Mouse (Mus musculus) c-Kit-positive CD71-positive TER-119-negative erythroid progenitor cells, embryonic 14.5 days (primary cell): ENCODE results near the gene Elavl3.

Experiments
- DNase-seq: peaks from one replicate; pipeline ENCODE4 v3.0.0-alpha.2; 2013; ENCODE audit warnings: low read depth

Elavl3 gene

DNA sequence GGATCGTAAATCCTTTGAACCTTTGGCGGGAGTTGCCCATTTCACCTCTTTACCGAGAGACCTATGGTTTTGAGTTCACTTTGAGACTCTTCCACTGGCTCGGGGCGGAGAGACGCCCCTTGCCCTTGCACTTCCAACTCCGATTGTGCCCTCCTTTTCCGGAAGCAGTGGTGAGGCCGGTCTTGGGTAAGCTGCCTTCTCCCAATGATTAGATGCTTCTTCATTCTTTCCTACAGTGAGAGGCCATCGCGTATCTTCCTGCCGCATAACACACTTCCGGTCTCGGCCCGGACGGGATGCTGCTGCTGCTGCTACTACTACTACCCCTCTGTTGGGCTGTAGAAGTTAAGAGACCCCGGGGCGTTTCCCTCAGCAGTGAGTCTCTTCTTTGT lies 48.7 kb downstream of the Elavl3 start:
- DNase-seq, result peak; percentile 37

DNA sequence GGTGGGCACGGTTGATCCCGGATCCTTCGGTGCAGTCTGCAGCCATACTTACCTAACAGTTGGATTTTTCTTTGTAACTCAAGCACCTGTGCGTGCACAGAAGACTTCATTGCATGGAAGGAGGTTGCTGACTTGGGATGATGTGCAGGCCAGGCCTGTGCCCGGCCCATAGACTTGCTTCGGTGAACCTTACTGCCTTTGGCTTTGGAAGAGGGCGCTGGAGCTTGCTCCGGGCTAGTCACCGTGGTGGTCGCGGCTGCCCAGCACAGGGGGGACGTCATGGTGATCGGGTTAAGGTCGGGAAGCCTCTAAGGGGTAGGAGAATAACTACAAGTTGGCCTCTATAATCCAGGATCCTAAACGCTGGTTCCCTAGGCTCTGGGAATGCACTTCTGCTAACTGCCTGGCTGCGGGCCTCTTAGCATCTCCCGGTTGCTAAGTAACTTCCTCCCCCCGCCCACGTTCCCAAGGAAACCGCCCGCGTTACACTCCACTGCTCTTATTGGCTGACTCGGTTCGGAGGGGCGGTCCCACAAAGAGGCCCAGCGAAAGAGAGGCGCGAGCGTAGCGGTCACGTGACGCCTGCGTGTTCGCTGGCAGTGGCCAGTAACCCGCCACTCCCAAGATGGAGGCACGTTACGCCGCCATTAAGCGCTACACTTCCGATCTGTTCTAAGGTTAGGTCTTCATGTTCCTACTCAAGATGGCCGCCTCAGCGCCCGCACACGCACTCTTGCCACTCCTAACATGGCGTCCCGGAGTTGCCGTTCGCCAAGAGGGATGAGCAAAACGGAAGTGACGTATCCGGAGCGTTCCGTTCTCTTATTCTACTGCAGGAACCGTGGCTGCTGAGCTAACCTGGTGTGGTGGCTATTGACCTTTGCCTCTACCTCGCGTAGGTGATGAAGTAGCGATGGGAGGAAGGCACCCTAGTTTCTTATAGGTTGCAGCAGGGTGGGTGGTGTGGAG lies 49.3 kb downstream of the Elavl3 start, which contains the start of the genes Ccdc151 and Prkcsh:
Gene Ccdc151 (minus strand): TSS at position 441 of the 969 bp plus-strand sequence.
Gene Prkcsh (plus strand): TSS at position 613 of the 969 bp plus-strand sequence.
- peak; percentile 100 for DNase-seq

DNA sequence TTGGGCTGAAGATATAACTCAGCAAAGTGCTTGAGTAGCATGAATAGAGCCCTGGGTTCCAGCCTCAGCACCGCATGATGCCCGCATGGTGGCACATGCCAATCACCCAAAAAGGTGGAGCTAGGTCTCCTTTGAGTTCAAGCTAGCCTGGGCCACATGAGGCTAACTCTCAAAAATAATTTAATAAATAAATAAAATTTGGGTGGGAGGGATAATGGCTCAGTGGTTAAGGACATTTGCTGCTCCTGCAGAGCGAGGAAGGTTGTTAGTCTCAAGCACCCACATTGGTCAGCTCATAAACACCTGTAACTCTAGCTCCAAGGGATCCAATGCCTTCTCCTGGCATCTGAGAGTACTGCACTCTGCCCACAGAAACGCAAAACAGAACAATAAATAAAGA lies 50.2 kb downstream of the Elavl3 start:
- DNase-seq, result no peak

DNA sequence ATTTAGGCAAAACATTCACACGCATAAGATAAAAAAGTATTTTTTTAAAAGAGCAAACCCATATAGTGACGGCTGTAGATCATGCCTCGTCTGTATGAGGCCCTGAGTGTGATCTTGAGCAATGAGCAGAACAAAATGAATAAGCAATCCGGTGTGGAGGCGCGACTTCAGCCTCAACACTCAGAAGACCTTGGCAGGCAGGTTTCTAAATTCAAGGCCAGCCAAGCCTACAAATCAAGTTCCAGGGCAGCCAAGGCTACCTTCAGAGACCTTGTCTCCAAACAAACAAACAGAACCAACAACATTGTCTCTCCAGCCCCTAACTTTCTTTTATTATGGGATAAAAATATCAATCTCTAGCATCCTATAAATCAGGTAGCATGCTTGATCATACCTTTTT lies 51.5 kb downstream of the Elavl3 start:
- no peak for DNase-seq

DNA sequence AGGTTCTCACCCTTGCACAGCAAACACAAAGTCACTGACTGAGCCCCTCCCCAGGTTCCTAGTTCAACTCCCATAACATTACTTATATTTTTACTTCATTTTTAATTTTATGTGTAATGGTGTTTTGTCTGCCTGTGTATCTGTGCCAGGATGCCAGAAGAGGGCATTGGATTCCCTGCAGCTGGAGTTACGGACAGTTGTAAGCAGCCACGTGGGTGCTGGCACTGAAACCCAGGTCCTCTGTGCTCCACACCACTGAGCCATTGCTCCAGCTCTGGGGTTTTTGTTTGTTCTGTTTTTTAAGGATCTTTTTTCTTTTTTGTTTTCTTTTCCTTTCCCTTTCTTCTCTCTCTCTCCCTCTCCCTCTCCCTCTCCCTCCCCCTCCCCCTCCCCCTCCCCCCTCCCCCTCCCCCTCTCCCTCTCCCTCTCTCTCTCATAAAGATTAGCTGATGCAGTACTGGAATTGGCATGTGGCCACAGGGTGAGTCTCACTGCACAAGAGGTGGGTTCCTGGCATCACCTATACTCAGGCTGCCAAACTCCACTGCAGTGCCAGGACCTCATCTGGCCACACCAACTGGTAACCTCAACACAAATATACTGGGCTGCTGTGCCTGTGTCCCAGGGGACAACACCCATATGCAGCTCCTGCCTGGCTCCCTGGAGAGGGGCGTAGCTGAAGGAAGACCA lies 55.5 kb downstream of the Elavl3 start:
- no peak for DNase-seq

DNA sequence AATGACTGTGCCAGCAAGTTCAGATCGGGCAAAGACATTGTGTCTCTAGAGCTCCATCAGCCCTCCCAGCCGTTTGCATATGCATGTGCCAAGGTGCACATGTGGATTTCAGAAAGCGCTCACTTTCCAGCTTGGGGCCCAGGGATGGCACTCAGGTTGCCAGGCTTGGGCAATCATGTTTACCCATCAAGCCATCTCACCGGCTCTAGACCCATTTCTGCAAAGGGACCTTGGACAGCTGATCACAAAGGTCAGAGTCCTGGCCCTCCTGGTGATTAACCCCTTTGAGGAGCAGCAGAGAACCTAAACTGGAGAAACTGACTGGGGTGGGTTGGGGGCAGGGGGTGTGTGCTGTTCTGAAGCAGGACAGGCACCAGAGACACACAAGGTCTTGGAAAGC lies 59.6 kb downstream of the Elavl3 start:
- no peak for DNase-seq

DNA sequence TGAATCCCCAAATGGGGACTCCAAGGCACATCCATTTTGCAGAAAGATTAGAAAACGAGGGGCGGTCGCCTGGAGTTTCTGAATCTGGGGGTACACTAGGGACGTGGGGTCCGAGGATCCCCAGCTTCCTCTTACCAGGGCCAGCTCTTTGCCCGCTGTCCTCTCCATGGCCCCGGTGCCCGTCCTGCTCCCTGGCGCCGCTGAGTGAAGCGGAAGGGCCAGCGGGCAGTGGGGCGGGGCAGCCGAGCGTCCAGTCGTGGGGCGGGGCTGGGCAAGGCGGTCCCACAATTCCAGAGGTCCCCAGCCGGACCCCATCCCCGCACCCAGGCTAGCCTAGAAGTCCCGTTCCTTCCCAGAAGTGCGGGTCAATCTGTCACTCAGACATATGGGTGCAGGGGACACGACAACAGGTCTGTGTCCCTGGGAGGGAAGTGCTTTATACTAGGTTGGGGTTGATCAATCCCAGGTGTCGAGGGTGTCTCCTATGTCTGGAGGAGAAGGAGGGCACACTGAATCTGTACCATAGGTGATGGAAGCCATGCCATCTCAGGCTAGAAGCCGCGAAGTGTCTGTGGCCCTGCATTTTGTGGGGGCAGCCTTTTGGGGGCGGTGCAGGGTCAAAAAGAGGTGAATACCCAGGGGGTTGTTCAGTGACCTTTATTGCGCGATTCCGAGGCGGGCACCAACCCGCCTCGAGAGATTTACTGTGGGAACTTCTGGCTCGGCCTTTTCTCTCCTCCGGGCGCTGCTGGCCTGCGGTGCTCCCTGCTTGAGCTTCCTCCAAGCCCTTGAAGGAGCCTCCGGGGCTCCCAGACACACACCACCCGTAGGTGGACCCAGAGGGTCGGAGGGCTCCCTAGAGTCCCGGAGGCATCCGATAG lies 62.4 kb downstream of the Elavl3 start, which contains the start of gene Rgl3:
Gene Rgl3 (minus strand): TSS at position 217 of the 881 bp plus-strand sequence.
- no peak for DNase-seq

DNA sequence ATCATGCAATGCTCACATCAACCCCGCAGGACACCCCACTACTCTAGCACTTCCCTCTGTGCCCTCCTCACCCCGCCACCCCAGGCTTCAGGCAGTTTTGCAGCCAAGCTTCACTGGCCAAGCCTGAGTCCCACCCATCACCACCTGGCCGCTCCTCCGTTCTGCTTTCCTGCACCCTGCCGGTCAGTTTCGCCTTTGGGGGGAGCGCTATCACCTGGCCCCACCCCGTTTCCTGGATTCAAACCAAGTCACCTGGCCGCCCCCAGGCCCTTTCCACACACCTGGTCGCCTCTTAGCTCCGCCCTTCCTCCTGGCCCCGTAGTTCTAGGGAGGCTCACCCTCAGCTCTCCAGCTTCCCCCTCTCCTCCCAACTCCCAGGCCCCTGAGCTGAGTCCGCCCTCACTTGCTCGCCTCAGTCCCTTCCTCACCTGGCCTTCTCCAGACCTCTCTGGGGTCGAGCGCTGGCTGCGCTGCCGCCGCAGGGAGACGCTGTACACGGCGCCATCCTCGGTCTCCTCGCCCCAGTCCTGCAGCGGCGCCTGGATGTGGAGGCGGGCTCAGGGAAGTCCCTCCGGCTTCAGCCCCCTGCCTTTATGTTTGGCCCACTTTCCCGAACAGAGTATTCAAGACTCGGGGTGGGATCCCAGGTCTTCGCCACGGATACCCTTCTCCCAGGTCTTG lies 63.3 kb downstream of the Elavl3 start:
- DNase-seq, result no peak

DNA sequence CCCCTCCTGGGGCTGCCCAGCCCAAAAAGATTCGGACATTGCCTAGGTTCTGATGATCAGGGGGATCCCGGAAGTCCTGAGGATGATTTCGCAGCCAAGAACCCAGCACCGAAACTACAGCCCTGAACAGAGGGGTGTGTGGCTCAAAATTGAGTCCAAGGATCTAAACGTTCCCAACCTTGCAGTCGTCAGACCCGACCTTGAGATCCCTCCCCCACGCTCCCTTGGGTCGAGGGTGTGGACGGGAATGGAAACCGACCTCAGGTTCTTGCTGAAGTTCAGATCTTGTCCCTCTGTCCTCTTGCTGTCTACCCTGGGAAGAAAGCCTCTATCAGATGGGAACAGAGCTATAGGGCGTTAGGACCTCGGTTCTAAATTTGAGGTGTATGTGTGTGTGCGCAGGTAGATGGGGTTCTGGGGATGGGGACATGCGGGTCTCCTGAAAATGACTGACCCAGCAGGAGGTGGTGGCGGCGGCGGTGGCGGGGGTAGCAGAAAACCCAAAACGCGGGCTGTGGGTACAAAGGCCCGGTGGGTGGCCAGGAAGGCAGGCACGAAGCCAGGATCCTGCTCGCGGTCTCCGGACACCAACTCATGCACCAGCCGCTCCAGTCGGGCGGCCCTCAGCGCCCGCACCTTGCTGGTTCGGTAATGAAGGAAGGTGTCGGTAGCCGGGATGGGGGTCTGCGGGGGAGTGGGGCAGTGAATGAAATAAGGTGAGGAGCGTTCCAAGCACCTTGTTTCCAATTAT lies 64.1 kb downstream of the Elavl3 start:
- no peak for DNase-seq

DNA sequence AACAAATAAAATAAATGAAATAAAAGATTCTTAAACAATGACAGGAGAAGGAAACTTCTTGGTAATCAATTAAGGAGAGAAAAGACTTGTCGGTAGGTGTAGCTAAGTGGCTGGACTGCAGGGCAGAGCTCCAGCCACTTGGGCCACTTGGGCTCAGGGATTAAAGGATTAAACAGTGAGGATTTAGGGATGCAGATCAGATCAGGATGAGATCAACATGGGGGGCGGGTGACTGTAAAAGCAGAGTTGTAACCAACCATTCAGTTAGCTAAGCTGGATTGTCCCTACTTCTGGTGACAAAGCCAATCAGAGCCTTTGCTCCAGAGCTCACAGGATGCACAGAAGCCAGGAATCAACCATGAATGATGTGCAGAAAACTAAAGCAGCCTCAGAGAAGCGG lies 67.9 kb downstream of the Elavl3 start:
- no peak for DNase-seq

DNA sequence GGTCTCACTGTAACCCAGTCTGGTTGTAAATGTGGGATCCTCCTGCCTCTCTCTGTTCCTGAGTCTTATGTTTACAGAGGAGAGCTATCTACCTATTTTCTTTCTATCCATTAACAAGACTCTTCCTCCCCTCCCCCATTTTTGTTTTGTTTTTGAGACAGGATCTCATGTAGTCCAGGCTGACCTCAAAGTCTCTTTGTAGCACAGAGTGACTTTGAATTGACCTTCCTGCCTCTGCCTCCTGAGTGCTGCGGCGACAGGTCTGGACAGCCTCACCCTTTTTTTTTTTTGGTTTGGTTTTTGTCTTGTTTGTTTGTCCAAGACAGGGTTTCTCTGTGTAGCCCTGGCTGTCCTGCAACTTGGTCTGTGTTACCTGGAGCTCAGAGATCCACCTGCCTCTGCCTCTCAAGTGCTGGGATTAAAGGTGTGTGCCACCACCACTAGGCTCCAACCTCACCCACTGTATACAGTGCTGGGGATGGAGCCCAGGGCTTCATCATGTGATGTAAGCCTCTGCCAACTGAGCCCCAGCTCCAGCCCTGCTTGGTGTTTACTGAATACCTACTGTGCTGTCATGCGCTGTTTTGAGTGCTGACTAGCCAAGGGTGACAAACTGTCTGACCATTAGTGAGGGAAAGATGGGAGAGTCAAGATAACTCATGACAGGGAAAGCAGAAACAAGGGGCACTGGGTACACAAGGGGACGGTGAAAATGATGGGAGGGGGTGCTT lies 73.3 kb downstream of the Elavl3 start:
- DNase-seq, result no peak

DNA sequence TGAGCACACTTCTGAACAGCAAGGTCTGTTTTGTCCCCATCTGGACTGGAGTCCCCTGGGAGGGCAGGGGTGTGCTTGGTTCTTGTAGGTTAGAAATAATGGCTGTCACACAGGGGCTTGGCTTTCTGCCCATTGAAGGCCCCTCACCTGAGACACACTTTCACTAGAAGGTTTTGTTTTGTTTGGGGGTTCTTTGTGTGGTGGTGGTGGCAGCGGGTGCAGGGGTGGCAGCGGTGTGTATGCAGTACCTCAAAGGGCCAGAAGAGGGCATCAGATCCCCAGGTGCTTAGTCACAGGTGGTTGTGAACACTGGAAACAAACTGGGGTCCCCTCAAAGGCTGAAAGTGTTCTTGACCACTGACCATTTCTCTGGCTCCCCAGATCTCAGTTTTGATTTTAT lies 73.9 kb downstream of the Elavl3 start:
- DNase-seq, result no peak

DNA sequence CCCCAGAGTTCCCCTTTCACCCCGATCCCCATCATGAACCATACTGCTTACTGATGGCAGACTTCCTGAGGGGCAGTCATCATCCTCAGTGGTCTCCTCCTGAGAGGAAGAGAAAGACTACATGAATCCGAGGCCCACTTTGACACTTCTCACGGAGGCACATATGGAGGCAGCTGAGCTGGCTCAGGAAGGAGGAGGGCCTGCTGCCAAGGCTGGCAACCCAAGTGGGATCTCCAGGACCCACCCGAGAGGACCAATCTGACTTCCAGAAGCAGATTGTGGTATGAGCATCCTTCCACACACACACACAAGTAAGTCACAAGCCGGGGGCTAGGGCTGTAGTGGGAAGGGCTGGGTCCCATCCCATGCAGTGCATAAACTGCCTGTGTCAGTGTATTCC lies 74.5 kb downstream of the Elavl3 start:
- no peak for DNase-seq

DNA sequence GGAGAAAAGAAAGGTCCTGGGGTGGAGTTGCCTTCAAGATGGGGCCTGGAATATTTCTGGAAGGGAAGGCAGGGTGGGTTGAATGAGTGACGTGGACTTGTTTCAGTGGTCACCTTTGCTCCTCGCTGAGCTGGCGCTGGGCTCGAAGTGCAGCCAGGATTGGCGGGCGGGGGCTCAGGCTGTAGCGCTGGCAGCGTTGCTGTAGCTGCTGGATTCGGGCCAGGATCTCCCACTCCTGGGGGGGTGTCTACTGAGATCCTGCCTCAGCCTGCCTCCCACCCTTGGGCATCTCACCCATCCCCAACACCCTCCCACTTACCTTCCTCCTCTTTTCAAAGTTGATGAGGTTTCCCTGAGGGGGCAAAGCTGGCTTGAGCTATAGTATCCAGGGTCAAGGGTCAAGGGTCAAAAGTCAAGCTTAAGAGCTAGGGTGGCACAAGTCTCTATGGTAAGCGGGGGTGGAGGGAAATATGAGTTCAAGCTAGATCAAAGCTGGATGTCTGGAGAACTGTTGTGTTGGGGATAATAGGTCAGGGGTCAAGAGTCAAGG lies 75.1 kb downstream of the Elavl3 start:
- DNase-seq, result no peak

DNA sequence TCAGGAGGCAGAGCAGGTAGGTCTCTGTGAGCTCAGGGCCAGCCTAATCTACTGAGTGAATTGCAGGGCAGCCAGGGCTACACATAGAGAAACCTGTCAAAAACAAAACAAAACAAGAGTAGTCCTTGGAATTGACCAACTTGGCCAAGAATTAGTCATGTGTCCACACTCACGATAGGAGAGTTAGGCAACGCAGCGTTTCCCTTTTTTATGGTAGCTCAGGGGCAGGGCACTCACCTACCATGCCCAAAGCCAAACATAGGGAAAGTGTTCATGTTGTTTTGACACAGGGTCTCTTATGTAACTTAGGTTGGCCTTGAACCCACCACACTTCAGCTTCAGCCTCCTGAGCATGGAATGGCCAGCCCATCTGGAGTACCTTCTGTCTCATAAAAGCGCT lies 82.5 kb downstream of the Elavl3 start:
- DNase-seq, result no peak

DNA sequence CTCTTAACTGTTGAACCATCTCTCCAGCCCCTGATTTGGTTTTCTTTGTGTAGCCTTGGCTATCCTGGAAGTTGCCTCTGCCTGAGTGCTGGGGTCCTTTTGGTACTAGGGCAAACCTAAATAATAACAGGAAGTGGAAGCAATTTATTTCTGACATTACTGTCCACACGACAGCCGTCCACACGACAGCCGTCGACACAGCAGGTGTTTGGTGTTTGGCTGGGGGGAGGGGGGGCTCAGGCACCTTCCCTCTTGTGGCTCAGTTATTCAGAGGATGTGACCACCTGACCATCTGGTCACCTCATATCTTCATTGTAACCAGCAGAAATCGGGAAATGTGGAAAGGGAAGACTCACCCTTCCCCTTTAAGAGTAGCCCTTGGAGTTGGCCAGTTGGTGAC lies 82.9 kb downstream of the Elavl3 start:
- no peak for DNase-seq
